Mouse (Mus musculus): Measurements from ENCODE around the gene Rpl29.

The Rpl29 gene

DNA sequence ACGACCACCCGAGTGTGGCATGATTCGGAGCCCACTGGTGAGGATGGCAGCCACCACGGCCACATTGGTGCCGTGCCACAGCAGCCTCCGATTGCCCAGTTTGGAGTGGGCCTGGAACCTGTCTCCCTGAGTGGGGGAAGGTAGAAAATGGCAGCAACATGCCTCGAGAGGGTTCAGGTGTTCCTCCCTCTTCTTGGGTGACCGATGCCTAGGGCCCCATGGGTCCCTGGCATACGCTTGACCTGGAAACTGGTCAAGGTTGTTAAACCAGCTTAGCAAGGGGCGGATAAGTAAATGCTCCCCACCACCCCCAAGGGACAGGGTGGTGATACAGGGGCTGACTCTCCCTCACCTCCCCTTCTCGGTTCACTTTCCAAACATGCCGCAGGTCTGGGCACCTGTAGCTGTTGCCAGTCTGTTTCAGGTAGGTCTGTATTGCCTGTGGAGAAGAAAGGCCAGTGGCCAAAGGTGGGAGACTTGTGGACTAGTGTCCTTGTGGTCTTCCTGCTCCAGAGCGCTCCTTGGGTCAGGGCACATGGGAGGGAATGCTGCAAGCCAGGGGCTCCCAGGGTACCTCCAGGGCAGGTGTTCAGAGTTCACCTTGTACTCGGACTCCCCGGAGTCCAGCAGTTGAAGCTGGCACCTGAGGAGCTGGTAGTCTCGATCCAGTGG lies 44.0 kb downstream of the Rpl29 start:
- DNase-seq (ENCODE audit: low spot score in 2 of 2): peak; percentile 1 to 5

DNA sequence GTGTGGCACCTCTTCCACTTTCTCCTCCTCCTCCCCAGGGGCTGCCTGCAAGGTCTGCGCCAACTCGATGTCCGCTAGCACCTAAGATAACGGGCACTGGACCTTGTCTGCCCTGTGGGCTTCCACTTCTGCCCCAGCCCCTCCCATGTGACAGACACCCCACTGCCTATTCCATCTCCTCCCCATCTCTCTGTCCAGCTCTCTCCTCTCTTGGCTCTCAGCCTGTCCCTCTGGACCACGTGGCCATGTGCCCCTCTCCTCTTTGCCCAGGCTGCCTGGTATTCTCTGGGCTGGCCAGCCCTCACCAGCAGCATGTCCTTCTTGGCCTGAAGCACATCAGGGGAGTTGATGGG lies 44.5 kb downstream of the Rpl29 start:
- DNase-seq (ENCODE audit: low spot score in 2 of 2): peak; percentile 3 to 4

DNA sequence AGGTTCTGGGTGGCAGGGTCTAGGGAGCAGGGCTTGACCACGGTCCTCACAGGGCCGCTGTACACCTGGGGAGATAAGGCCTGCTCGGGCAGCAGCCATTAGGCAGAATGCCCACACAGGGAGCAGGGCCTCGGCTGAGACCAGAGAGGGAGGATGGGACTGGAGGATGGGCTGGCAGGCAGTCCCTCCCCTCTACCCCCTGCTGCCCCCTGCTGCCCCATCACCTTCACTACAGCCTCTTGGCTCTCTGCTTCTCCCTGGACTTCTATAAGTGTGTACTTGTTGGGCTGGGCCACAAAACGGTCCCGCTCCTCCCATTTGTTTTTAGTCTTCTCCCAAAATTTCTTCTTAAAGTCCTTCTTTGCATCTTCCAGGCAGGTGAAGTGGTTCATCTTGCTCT lies 45.2 kb downstream of the Rpl29 start:
- peak; percentile 22 to 46 for DNase-seq (ENCODE audit: low spot score in 2 of 2)

DNA sequence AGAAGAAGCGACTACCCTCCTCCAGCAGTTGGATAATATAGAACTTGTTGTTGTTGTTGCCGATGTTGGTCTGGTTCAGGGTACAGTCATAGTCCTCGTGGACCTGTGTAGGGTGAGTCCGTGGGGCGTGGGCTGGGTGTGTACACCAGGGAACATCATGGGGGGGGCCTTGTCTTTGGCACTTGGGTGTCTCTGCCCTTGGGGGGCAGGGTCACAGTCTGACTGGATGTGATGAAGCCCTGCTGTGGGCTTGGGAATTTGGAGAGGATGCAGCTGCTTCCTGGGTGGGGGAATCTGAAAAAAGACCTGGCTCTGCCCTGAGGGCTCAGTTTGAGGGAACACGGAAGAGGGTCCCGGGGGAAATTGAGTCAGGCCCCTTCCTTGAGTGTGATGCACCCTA lies 45.8 kb downstream of the Rpl29 start:
- peak; percentile 2 to 9 for DNase-seq (ENCODE audit: low spot score in 2 of 2)

DNA sequence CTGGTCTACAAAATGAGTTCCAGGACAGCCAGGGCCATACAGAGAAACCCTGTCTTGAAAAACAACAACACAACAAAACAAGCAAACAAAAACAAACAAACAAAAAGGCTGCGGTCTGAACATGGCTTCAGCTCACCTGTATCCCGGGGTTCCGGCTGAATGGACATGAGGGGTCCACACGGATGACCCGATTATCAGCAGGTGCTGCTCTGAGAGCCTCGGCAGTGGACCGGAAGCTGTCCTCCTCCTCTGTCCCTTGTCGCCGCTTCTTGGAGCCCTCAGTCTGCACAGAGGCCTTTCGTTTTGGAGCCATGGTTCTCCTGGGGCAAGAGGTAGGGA lies 46.4 kb downstream of the Rpl29 start, which contains the start of gene Rrp9:
Gene Rrp9 (plus strand): TSS at position 301 of the 339 bp plus-strand sequence.
- no peak for DNase-seq (ENCODE audit: low spot score in 2 of 2)

DNA sequence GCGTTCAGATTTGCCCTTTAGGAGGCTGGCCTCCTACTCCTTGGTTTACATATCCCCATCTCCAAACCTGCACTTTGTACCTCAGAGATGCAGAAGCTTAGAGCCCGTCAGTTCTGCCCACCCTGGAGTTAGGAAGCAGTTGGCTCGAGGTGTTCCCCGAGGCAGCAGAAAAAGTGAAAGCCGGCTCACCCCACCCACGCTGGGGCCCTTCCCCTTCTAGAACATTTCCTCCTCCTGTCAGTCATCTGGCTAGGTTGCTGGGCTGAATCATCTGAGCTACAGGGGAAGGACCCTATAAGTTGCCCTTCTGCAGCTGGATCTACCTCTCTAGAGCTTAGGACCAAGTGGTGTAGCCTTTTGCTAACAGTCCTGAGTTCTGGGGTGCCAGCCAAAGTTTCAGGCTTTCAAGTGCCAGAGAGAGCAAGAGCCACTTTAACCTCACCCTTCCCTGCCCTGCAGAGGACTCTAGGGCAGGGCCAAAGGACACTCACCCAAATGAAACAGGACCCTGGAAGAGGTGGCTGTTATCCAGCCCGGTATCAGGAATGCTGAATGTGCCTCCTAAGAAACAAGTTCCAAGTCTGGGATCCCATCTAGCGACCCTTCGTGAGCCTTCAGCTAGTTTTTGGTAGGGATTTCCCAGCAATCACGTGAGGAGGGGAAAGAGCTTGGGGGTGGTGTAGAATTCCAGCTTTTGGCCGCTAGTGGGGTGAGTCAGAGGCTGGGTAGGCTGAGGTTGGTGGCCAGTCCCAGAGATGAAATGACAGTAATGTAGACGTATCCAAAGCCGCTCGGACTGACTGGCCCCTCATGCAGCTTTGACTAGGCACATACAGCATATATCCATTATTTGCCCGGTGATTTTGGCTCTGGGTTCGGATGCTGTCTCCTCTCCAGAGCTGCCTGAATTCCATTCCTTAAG lies 47.0 kb downstream of the Rpl29 start:
- DNase-seq (ENCODE audit: low spot score in 2 of 2): peak; percentile 9 to 23

DNA sequence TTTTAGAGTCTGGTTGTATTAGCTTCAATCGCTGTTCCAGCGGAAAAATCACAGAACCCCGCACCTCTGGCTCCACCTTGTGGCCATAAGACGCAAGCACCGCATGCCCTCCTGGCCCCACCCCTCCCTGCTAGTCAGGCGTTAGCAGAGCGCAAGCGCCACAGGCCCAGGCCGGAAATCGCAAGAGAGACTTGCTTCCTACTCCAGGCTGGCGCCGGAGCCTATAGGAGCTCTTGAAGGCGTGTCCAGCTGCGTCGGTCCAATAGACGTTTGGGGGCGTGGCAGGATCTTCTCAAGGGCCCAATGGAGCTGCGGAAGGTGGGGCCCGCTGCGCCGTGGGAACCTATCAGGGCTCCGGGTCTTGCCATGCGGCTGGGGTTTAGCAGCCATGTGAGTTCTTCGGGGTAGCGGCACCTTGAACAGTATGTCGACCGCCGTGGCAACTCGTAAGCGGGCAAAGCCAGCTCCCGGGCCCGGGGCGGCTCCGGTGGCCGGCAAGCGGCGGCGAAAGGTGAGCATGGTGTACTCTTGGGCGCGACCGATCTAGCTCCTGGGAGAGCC lies 47.8 kb downstream of the Rpl29 start, which contains the start of gene Parp3:
Gene Parp3 (minus strand): TSS at position 26 of the 561 bp plus-strand sequence.
- DNase-seq (ENCODE audit: low spot score in 2 of 2): peak; percentile 97 to 98

DNA sequence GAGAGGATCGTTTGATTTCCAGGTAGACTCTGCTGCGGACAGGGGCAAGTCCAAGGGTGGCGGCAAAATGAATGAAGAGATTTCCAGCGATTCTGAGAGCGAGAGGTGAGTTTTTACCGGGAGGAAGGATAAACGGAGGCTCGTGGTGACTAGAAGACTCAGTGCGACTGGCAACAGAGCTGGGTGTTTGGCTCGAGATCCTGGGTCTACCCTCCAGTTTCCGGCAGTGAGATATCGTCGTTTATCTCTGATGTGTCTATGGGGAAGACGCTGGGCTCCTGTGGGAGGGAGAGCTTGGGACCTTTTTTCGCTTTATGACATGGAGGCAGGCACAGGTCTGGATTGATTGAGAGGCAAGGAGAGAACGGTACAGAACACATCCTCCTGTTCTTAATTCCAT lies 48.4 kb downstream of the Rpl29 start:
- DNase-seq (ENCODE audit: low spot score in 2 of 2): no peak

DNA sequence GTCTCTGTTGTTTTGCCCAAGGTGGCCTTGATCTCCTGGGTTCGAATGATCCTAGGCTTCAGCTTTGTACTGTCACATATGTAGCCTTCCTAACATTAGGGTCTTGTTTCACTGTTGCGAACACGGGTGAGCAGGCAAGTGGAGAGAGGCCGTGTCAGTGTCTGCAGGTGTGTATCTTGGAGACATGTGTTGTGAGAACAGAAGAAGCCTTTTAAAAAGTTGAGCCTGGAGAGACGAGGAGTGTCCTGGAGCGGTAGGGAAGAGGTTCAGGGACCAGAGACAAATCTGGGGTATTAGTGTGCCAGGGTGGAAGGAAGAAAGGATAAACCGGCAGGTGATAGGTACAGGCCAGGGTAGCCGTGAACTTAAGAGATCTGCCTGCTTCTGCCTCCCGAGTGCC lies 48.8 kb downstream of the Rpl29 start:
- peak in 1 of 2 experiments; percentile 4 for DNase-seq (ENCODE audit: low spot score in 2 of 2)

DNA sequence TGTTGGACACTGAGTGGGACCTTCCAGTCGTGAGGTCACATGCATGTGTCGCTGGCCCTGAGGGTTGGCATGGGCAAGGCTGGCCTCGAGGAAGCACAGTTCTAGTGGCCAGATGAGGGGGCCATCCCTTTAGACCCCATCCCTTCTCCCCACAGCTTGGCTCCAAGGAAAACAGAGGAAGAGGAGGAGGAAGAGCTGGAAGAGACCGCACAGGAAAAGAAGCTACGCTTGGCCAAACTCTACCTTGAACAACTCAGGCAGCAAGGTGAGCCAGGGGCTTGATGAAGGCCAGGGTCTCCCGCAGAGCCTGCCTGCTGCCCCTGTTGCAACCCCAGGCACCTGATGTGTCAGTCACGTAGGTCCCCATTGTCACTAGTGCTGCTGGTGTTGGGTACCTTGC lies 51.3 kb downstream of the Rpl29 start:
- DNase-seq (ENCODE audit: low spot score in 2 of 2): peak in 1 of 2 experiments; percentile 3

DNA sequence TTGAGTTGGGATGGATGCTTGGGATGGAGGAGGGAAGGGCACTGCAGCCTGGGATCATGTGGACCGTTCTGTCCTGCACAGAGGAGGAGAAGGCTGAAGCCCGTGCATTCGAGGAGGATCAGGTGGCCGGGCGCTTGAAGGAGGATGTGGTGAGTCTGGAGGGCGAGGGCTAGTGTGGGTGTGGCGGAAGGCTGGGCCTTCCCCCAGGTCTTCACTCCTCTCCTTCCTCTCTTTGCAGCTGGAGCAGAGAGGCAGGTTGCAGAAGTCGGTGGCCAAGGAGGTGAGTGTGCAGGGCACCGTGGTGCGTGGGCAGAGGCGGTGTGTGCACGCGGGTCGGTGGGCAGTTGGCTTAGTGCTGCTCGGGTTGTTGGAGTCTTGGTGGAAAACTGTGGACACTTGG lies 51.8 kb downstream of the Rpl29 start:
- DNase-seq (ENCODE audit: low spot score in 2 of 2): peak in 1 of 2 experiments; percentile 2

Measured in frontal cortex, postnatal 25 days (tissue).